Mouse (Mus musculus): ENCODE results near the gene Slc26a11.

- no peak for TF ChIP-seq CTCF (IDR thresholded peaks at IDR 0.05; ENCODE audit: low read depth)
- TF ChIP-seq EP300 (IDR thresholded peaks at IDR 0.05; ENCODE audit: low read depth) = no peak
Observed at GRCm38 (mm10) chr11:119402501-119403160, 47.3 kb downstream of the Slc26a11 start.

Measured in liver, embryonic 14.5 days (tissue).